Mouse (Mus musculus) forebrain, postnatal 0 days (tissue): ENCODE data around the gene Hoxb3. TPM values are rescaled to one million over a fixed set of nuclear protein-coding genes. Genes with fewer than 3 reads are reported as not detected.
A peak's percentile ranks its signal among the peaks of the same experiment; 100 is the strongest.

Experiments
- ATAC-seq: fragments of 200-750 bp; cut with Nextera tagmentation; 2 replicates; pipeline ENCODE4 v1.8.0; 2017; ENCODE audit warnings: mild to moderate bottlenecking, moderate library complexity
- DNase-seq: peaks from one replicate; pipeline ENCODE4 v3.0.0-alpha.2; 2015
- H3K27ac ChIP-seq: fragments of 300-500 bp; sonication (generic); 2 replicates; pipeline ENCODE4 v1.5.1; 2014; ENCODE audit warnings: low read depth, mild to moderate bottlenecking, antibody characterized with exemption, low read length, moderate library complexity, mixed read lengths
- H3K27me3 ChIP-seq: fragments of 300-500 bp; sonication (generic); 2 replicates; pipeline ENCODE4 v1.6.1; 2014; ENCODE audit warnings: mild to moderate bottlenecking, low read length, mixed read lengths; ENCODE audit not compliant: insufficient read depth
- H3K36me3 ChIP-seq: fragments of 300-500 bp; sonication (generic); 2 replicates; pipeline ENCODE4 v1.6.1; 2014; ENCODE audit warnings: mild to moderate bottlenecking, moderate library complexity; ENCODE audit not compliant: insufficient read depth
- H3K4me1 ChIP-seq: fragments of 300-500 bp; sonication (generic); 2 replicates; pipeline ENCODE4 v1.6.1; 2014; ENCODE audit warnings: antibody characterized with exemption; ENCODE audit not compliant: insufficient read depth
- H3K4me2 ChIP-seq: fragments of 300-500 bp; sonication (generic); 2 replicates; pipeline ENCODE4 v1.6.1; 2014; ENCODE audit warnings: low read depth, mild to moderate bottlenecking, moderate library complexity
- H3K4me3 ChIP-seq: fragments of 300-500 bp; sonication (generic); 2 replicates; pipeline ENCODE4 v1.5.1; 2014; ENCODE audit warnings: low read depth, low read length, mixed read lengths
- H3K9ac ChIP-seq: fragments of 300-500 bp; sonication (generic); 2 replicates; pipeline ENCODE4 v1.6.1; 2014; ENCODE audit warnings: mild to moderate bottlenecking
- H3K9me3 ChIP-seq: fragments of 300-500 bp; sonication (generic); 2 replicates; pipeline ENCODE4 v1.6.1; 2016; ENCODE audit warnings: low read length
- CTCF ChIP-seq: sonication (generic); IDR thresholded peaks from 2 replicates; pipeline ENCODE4 v1.5.1; 2016; ENCODE audit warnings: antibody characterized with exemption, control low read depth, low read depth
- WGBS: fragments of 180-500 bp; shearing (Covaris S2); extraction: QIAGEN DNeasy Blood & Tissue Kit; methylation state at CpG from one replicate; pipeline ENCODE4 v1.1.7; 2014; 5-methylcytosine and 5-hydroxymethylcytosine counted together
- polyA plus RNA-seq: library from polyadenylated mRNA; unstranded; fragments of >200 nt; fragmentation: Nextera tagmentation; extraction: Ambion mirVana; gene quantifications from 2 replicates; pipeline ENCODE4 v1.2.1, GENCODE M21; 2015
- total RNA-seq: library from RNA; depleted of rRNA; stranded (reverse); fragments of >200 nt; gene quantifications from 2 replicates; pipeline ENCODE4 v1.2.3, GENCODE M21; 2014; rRNA removed

The Hoxb3 gene
- total RNA-seq (not detected in 2 replicates), polyA plus RNA-seq (not detected in 2 replicates)

GRCm38 (mm10) chr11:96323154-96323553, at the start of gene Hoxb3:
Gene Hoxb3, plus strand, starts transcription at chr11:96323326.
- 4% methylated on average over 10 of the region's 10 CpGs for whole genome bisulfite sequencing
- Histone ChIP-seq H3K9ac (no peak within 1 kb of the TSS), H3K9me3 (no peaks in the 10 kb centered on the region), H3K4me2 (no peak within 1 kb of the TSS), H3K27me3 (peaks cover 100% of the 10 kb centered on the region), H3K27ac (no peak within 1 kb of the TSS), H3K4me1 (no peaks in the 10 kb centered on the region), H3K36me3 (no peaks in the 10 kb centered on the region), H3K4me3 (no peak within 1 kb of the TSS)
- DNase-seq (no peak), ATAC-seq (no peak)
- TF ChIP-seq CTCF, result no peak

DNA sequence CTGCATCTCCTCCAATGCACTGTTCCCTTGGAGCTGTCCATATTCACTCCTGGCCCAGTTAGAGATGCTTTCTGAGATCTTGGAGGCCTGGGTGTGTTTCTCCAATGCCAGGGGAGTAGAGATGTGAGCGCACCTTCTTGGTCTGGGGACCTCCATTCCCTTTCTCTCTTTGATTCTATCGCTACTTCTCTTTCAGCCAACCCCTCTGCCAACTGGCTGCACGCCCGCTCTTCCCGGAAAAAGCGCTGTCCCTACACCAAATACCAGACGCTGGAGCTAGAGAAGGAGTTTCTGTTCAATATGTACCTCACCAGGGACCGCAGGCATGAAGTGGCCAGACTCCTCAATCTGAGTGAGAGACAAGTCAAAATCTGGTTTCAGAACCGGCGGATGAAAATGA, 48.7 kb upstream of the Hoxb3 start:
- DNase-seq (no peak), ATAC-seq (no peak)
- H3K27ac ChIP-seq, result no peak overlapping the region
- peaks cover 98% of the 10 kb centered on the region for H3K27me3 ChIP-seq
- no peaks in the 10 kb centered on the region for H3K36me3 ChIP-seq
- H3K4me3 ChIP-seq, result no peak overlapping the region
- H3K9ac ChIP-seq, result no peak overlapping the region
- WGBS, result 2% methylated on average over 10 of the region's 10 CpGs
- no peak for TF ChIP-seq CTCF
- H3K4me1 ChIP-seq, result no peaks in the 10 kb centered on the region
- no peak overlapping the region for H3K4me2 ChIP-seq
- H3K9me3 ChIP-seq, result no peaks in the 10 kb centered on the region

DNA sequence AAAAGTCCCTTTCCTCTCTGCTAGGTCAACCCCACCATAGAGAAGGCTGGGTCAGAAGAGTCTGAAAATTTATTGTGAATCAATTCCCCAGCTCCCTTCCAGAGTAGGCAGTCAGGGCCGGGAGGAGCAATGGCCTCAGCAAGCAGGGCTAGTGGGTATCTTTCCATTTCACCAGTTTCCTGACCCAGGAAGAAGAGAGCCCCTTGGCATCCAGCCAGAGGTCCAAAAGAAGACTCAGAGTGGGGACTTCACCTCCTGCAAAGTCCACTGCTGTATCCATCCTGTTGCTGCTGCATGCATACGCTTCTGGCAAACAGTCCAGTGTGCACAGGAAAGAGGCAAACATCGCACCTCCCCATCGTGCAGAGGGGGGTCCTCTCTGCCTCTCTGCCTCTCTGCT, 47.2 kb upstream of the Hoxb3 start:
- TF ChIP-seq CTCF, result no peak
- peaks cover 96% of the 10 kb centered on the region for H3K27me3 ChIP-seq
- DNase-seq (no peak), ATAC-seq (no peak)
- no peak overlapping the region for H3K4me2 ChIP-seq
- no peaks in the 10 kb centered on the region for H3K36me3 ChIP-seq
- no peak overlapping the region for H3K27ac ChIP-seq
- no peak overlapping the region for H3K9ac ChIP-seq
- no peak overlapping the region for H3K4me3 ChIP-seq
- no peaks in the 10 kb centered on the region for H3K9me3 ChIP-seq
- H3K4me1 ChIP-seq, result no peaks in the 10 kb centered on the region
- WGBS, result 5% methylated on average over 4 of the region's 4 CpGs

DNA sequence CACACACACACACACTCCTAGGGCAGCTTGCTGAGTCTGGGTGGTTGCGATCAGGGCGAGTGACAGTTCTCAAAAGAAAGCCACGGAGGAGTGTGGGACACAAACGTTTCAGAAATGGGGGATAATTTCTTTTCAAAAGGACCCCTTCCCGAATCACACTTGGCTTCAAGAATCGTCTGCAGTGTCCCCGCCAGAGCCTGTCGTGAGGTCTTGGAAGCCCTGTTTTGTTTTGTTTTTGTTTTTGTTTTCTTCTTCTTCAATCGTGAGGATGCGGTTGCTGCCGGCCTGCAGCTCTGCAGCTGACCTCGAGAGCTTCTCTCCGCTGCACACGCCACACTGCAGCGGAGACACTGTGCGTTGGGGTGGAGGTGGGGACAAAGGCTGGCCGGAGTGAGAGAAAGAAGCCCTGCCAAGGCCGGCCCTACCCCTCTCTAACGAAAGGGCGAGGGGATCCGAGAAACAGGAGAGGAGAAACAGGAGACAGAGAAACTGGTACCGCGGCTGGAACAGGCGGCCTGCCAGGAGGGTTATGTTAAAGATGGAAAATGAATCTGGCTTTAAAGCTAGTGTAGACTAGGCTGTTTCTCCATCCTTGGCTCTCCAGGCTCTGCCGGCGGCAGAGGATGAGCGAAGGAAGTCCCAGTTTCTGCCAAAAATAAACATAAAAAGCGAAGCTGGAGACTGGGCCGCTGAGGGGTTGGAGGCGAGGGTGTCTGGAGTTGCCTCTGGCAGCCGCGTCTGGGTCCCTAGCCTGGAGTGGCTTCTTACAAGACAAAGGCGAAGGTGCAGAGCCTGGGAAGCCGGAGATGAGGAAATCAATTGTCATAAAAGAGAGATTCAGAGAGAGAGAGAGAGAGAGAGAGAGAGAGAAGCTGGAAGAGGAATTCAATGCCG, 45.7 kb upstream of the Hoxb3 start:
- H3K27ac ChIP-seq, result no peak overlapping the region

DNA sequence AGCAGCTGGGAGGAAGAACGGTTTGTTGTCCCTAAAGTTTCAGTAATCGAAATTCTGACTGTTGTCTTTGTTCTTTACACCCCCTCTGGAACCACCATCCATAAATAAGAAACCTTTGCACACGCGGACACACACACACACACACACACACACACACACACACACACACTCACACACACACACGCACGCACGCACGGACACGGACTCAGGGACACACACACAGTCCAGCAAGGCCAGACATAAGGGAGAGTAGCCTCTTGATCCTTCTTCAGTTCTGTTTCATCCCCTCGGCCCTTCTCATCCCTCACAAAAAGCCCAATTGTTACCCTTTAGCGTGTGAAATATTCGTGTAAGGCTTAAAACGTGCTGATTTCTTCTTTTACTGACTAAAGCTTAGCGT, 44.8 kb upstream of the Hoxb3 start:
- no peak for ATAC-seq
- 15% methylated on average over 14 of the region's 14 CpGs for WGBS
- Histone ChIP-seq H3K4me3 (no peak overlapping the region), H3K27me3 (peaks cover 98% of the 10 kb centered on the region), H3K36me3 (no peaks in the 10 kb centered on the region), H3K9me3 (no peaks in the 10 kb centered on the region), H3K4me1 (no peaks in the 10 kb centered on the region), H3K9ac (no peak overlapping the region), H3K4me2 (no peak overlapping the region), H3K27ac (no peak overlapping the region)
- TF ChIP-seq CTCF, result no peak
- DNase-seq, result no peak

More for the DNA sequence above, 45.7 kb upstream of the Hoxb3 start:
- ATAC-seq (no peak), DNase-seq (no peak)
- Histone ChIP-seq H3K4me3 (no peak overlapping the region), H3K36me3 (no peaks in the 10 kb centered on the region), H3K9ac (no peak overlapping the region), H3K4me2 (no peak overlapping the region), H3K4me1 (no peaks in the 10 kb centered on the region), H3K9me3 (no peaks in the 10 kb centered on the region), H3K27me3 (peaks cover 98% of the 10 kb centered on the region)
- TF ChIP-seq CTCF, result no peak
- WGBS, result 3% methylated on average over 35 of the region's 35 CpGs

DNA sequence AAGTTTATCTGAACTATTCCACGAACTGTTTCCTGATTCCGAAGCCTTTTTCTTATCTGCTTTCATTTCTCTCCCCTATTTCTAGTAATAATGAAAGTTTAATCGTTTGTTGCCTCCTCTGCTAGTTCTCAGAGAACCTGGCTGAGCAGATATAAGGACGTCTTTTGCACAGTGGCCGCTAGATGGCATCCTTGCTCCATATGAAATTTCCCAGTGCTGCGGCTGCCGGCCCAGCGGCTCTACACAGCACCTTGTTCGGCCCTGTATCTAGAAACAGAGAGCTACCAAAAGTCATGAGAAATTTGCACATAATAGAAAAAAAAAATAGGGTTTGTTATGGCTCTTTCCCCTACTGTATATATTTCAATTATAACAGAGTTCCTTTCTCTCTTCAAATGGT, 44.4 kb upstream of the Hoxb3 start:
- Histone ChIP-seq H3K27me3 (peaks cover 98% of the 10 kb centered on the region), H3K27ac (no peak overlapping the region), H3K9ac (no peak overlapping the region), H3K36me3 (no peaks in the 10 kb centered on the region), H3K4me3 (no peak overlapping the region), H3K9me3 (no peaks in the 10 kb centered on the region), H3K4me2 (no peak overlapping the region), H3K4me1 (no peaks in the 10 kb centered on the region)
- WGBS, result under 1% methylated on average over 9 of the region's 9 CpGs
- TF ChIP-seq CTCF, result peak; percentile 91
- DNase-seq (peak; percentile 91), ATAC-seq (peak; percentile 79)

GRCm38 (mm10) chr11:96279421-96280233, 43.5 kb upstream of the Hoxb3 start:
- no peak for ATAC-seq
- H3K4me3 ChIP-seq, result no peak overlapping the region
- H3K4me2 ChIP-seq, result no peak overlapping the region
- H3K36me3 ChIP-seq, result no peaks in the 10 kb centered on the region
- H3K9me3 ChIP-seq, result no peaks in the 10 kb centered on the region
- TF ChIP-seq CTCF, result no peak
- no peak for DNase-seq
- H3K9ac ChIP-seq, result no peak overlapping the region
- no peak overlapping the region for H3K27ac ChIP-seq
- H3K27me3 ChIP-seq, result peaks cover 97% of the 10 kb centered on the region
- WGBS, result 2% methylated on average over 31 of the region's 31 CpGs
- no peaks in the 10 kb centered on the region for H3K4me1 ChIP-seq
